Mouse (Mus musculus) stomach, embryonic 16.5 days (tissue): ENCODE results near the gene Ppt1. TPM values are rescaled to one million over a fixed set of nuclear protein-coding genes. Genes with fewer than 3 reads are reported as not detected.

Experiments
- polyA plus RNA-seq: library from polyadenylated mRNA; unstranded; fragments of >200 nt; fragmentation: Nextera tagmentation; extraction: Ambion mirVana; gene quantifications from 2 replicates; pipeline ENCODE4 v1.2.1, GENCODE M21; 2015

The Ppt1 gene
- polyA plus RNA-seq, 1 experiment from 2014 or later = 79.3 TPM

Other genes with a start within 250 kb of the Ppt1 start
- gene 9530002B09Rik, start 147.0 kb upstream of the Ppt1 start, polyA plus RNA-seq = not detected in 2 replicates
- 75.1 and 99.6 TPM in 2 replicates for gene Cap1, start 49.8 kb downstream of the Ppt1 start, polyA plus RNA-seq
- 5.8 and 8.4 TPM in 2 replicates for gene Mfsd2a, start 124.9 kb downstream of the Ppt1 start, polyA plus RNA-seq
- 13.0 and 13.8 TPM in 2 replicates for gene Mycl, start 159.4 kb downstream of the Ppt1 start, polyA plus RNA-seq
- gene Trit1, start 180.4 kb downstream of the Ppt1 start, polyA plus RNA-seq = 20.1 and 21.2 TPM in 2 replicates